Mouse (Mus musculus) MEL (cell line): ENCODE measurements around the gene Cntnap2. TPM values are rescaled to one million over a fixed set of nuclear protein-coding genes. Genes with fewer than 3 reads are reported as not detected.

Experiments
- DNase-seq: peaks from one replicate; pipeline ENCODE4 v3.0.0; 2011; ENCODE audit warnings: low read depth, low spot score
- H3K27ac ChIP-seq: 2 replicates; pipeline ENCODE4 v1.5.1; 2012; ENCODE audit warnings: low read depth, mild to moderate bottlenecking, control low read depth, low read length, moderate library complexity; ENCODE audit not compliant: control insufficient read depth
- H3K27me3 ChIP-seq, 2 experiments: fragments of 150-350 bp in 1 of 2; sonication (generic) in 1 of 2; 2 replicates each; pipeline ENCODE4 v1.6.1; 2012; ENCODE audit warnings: low read length in 2 of 2, mild to moderate bottlenecking in 2 of 2, improper control_type of control experiment in 1 of 2, moderate library complexity in 1 of 2; ENCODE audit not compliant: insufficient read depth in 2 of 2, control insufficient read depth in 1 of 2
- H3K36me3 ChIP-seq, 2 experiments: 2 replicates each; pipeline ENCODE4 v1.6.1; 2012 to 2014; ENCODE audit warnings: low read length in 2 of 2, improper control_type of control experiment in 1 of 2, inconsistent platforms in 1 of 2, mild to moderate bottlenecking in 1 of 2; ENCODE audit not compliant: insufficient read depth in 2 of 2, control insufficient read depth in 1 of 2
- H3K4me1 ChIP-seq, 2 experiments: fragments of 150-350 bp in 1 of 2; sonication (generic) in 1 of 2; 2 replicates each; pipeline ENCODE4 v1.6.1; 2012; ENCODE audit warnings: low read length in 2 of 2, improper control_type of control experiment in 1 of 2, mild to moderate bottlenecking in 1 of 2; ENCODE audit not compliant: insufficient read depth in 2 of 2, control insufficient read depth in 1 of 2
- H3K4me3 ChIP-seq, 2 experiments: fragments of 150-350 bp in 1 of 2; sonication (generic) in 1 of 2; 2 replicates each; pipeline ENCODE4 v1.5.1; 2012; ENCODE audit warnings: low read depth in 2 of 2, low read length in 2 of 2, mild to moderate bottlenecking in 2 of 2, moderate library complexity in 2 of 2, control low read depth in 1 of 2, improper control_type of control experiment in 1 of 2; ENCODE audit not compliant: control insufficient read depth in 1 of 2, insufficient read depth in 1 of 2
- H3K79me2 ChIP-seq: 2 replicates; pipeline ENCODE4 v1.6.1; 2012; ENCODE audit warnings: mild to moderate bottlenecking, low read length, moderate library complexity; ENCODE audit not compliant: control insufficient read depth, poor library complexity, insufficient read depth
- H3K9ac ChIP-seq: 2 replicates; pipeline ENCODE4 v1.6.1; 2012; ENCODE audit warnings: low read depth, mild to moderate bottlenecking, control low read depth, low read length, moderate library complexity; ENCODE audit not compliant: control insufficient read depth, poor library complexity, severe bottlenecking
- H3K9me3 ChIP-seq: fragments of 150-350 bp; sonication (generic); replicated peaks from 2 replicates; pipeline ENCODE4 v1.6.1; 2012; ENCODE audit warnings: mild to moderate bottlenecking, low read length, improper control_type of control experiment, moderate library complexity; ENCODE audit not compliant: insufficient read depth
- BHLHE40 ChIP-seq: IDR thresholded peaks from 2 replicates; pipeline ENCODE4 v1.6.1; 2012; ENCODE audit warnings: low read depth, mild to moderate bottlenecking, inconsistent platforms, low read length, improper control_type of control experiment, borderline replicate concordance
- CHD1 ChIP-seq: IDR thresholded peaks from 2 replicates; pipeline ENCODE4 v1.6.1; 2012; ENCODE audit warnings: low read depth, mild to moderate bottlenecking, inconsistent platforms, low read length, improper control_type of control experiment
- E2F4 ChIP-seq: IDR thresholded peaks from 2 replicates; pipeline ENCODE4 v1.6.1; 2011; ENCODE audit warnings: low read depth, low read length, improper control_type of control experiment, borderline replicate concordance
- ELF1 ChIP-seq: IDR thresholded peaks from 2 replicates; pipeline ENCODE4 v1.6.1; 2014; ENCODE audit warnings: low read depth, mild to moderate bottlenecking, inconsistent platforms, low read length, improper control_type of control experiment, moderate library complexity
- JUND ChIP-seq: IDR thresholded peaks from 2 replicates; pipeline ENCODE4 v1.6.1; 2011; ENCODE audit warnings: low read depth, mild to moderate bottlenecking, improper control_type of control experiment, low read length
- KAT2A ChIP-seq: conservative IDR thresholded peaks from 2 replicates; pipeline ENCODE4 v1.6.1; 2012; ENCODE audit warnings: low read depth, low read length, improper control_type of control experiment, inconsistent platforms
- MAX ChIP-seq: IDR thresholded peaks from 2 replicates; pipeline ENCODE4 v1.6.1; 2011; ENCODE audit warnings: low read length, improper control_type of control experiment
- MYB ChIP-seq: IDR thresholded peaks from 2 replicates; pipeline ENCODE4 v1.6.1; 2011; ENCODE audit warnings: mild to moderate bottlenecking, low read depth, low read length, improper control_type of control experiment
- MYC ChIP-seq: IDR thresholded peaks from 2 replicates; pipeline ENCODE4 v1.6.1; 2011; ENCODE audit warnings: low read depth, mild to moderate bottlenecking, low read length, improper control_type of control experiment, moderate library complexity
- NRF1 ChIP-seq: IDR thresholded peaks from 2 replicates; pipeline ENCODE4 v1.6.1; 2014; ENCODE audit warnings: low read depth, mild to moderate bottlenecking, inconsistent platforms, low read length, improper control_type of control experiment, moderate library complexity; ENCODE audit not compliant: poor library complexity, insufficient read depth, severe bottlenecking
- POLR2AphosphoS2 ChIP-seq: IDR thresholded peaks from 2 replicates; pipeline ENCODE4 v1.6.1; 2011; ENCODE audit warnings: low read length, improper control_type of control experiment
- POLR2AphosphoS5 ChIP-seq: IDR thresholded peaks from 2 replicates; pipeline ENCODE4 v1.6.1; 2012; ENCODE audit warnings: low read depth, borderline replicate concordance, mild to moderate bottlenecking, inconsistent platforms, low read length, moderate library complexity, mixed read lengths
- RAD21 ChIP-seq: IDR thresholded peaks from 2 replicates; pipeline ENCODE4 v1.6.1; 2011; ENCODE audit warnings: mild to moderate bottlenecking, low read depth, low read length, improper control_type of control experiment
- SIN3A ChIP-seq: IDR thresholded peaks from 2 replicates; pipeline ENCODE4 v1.6.1; 2012; ENCODE audit warnings: low read length, improper control_type of control experiment, inconsistent platforms
- TAL1 ChIP-seq: IDR thresholded peaks from 2 replicates; pipeline ENCODE4 v1.6.1; 2012; ENCODE audit warnings: mild to moderate bottlenecking, inconsistent platforms, low read length, moderate library complexity, mixed read lengths
- TBP ChIP-seq: IDR thresholded peaks from 2 replicates; pipeline ENCODE4 v1.8.0; 2011; ENCODE audit warnings: low read depth, low read length, improper control_type of control experiment
- TCF12 ChIP-seq: IDR thresholded peaks from 2 replicates; pipeline ENCODE4 v1.6.1; 2014; ENCODE audit warnings: low read depth, mild to moderate bottlenecking, inconsistent platforms, low read length, improper control_type of control experiment, moderate library complexity
- UBTF ChIP-seq: IDR thresholded peaks from 2 replicates; pipeline ENCODE4 v1.6.1; 2012; ENCODE audit warnings: low read depth, mild to moderate bottlenecking, inconsistent platforms, low read length, improper control_type of control experiment, moderate library complexity, borderline replicate concordance; ENCODE audit not compliant: insufficient read depth
- USF2 ChIP-seq, 2 experiments: IDR thresholded peaks; 2 replicates each; pipeline ENCODE4 v1.6.1; 2011 to 2012; ENCODE audit warnings: improper control_type of control experiment in 2 of 2, low read length in 2 of 2, borderline replicate concordance in 1 of 2, inconsistent platforms in 1 of 2, low read depth in 1 of 2, mild to moderate bottlenecking in 1 of 2; ENCODE audit not compliant: insufficient read depth in 1 of 2
- ZKSCAN1 ChIP-seq: IDR thresholded peaks from 2 replicates; pipeline ENCODE4 v1.6.1; 2012; ENCODE audit warnings: low read depth, mild to moderate bottlenecking, inconsistent platforms, low read length, improper control_type of control experiment, moderate library complexity
- ZMIZ1 ChIP-seq: IDR thresholded peaks from 2 replicates; pipeline ENCODE4 v1.6.1; 2012; ENCODE audit warnings: low read depth, mild to moderate bottlenecking, inconsistent platforms, low read length, improper control_type of control experiment, moderate library complexity
- polyA plus RNA-seq, 2 experiments: library from polyadenylated mRNA; stranded (reverse) in 1 of 2; unstranded in 1 of 2; fragments of >175 nt in 1 of 2; fragments of >200 nt in 1 of 2; gene quantifications; 2 replicates each; pipeline versions ENCODE4 v1.2.1 to v1.2.4; 2012; ENCODE audit warnings: low replicate concordance in 2 of 2, low read depth in 1 of 2; ENCODE audit not compliant: insufficient read length in 2 of 2, insufficient read depth in 1 of 2, missing spikeins in 1 of 2
- total RNA-seq: library from RNA; depleted of rRNA; stranded (reverse); fragments of 300-350 nt; gene quantifications from 2 replicates; pipeline ENCODE4 v1.2.3, GENCODE M21; 2012

Gene Cntnap2
- total and polyA plus RNA-seq, 3 experiments, result 0.01 TPM; not detected in 2

- no peaks in the 10 kb centered on the region for H3K27me3 ChIP-seq
- no peak for DNase-seq
- H3K27ac ChIP-seq, result no peak overlapping the region
- no peak overlapping the region for H3K9ac ChIP-seq
- no peak overlapping the region for H3K4me3 ChIP-seq
- TF ChIP-seq MAX, result no peak
- TF ChIP-seq NRF1, result no peak
- no peak for TF ChIP-seq TAL1
- TF ChIP-seq MYC, result no peak
- no peak for TF ChIP-seq KAT2A
- no peak for TF ChIP-seq TCF12
- TF ChIP-seq CHD1, result no peak
- no peak for TF ChIP-seq UBTF
- no peak for TF ChIP-seq E2F4
- TF ChIP-seq ZMIZ1, result no peak
- TF ChIP-seq POLR2AphosphoS2, result no peak
- TF ChIP-seq ELF1, result no peak
- H3K4me1 ChIP-seq, result no peaks in the 10 kb centered on the region
- no peaks in the 10 kb centered on the region for H3K79me2 ChIP-seq
- H3K9me3 ChIP-seq, result no peaks in the 10 kb centered on the region
- no peaks in the 10 kb centered on the region for H3K36me3 ChIP-seq
These were observed 1173.7 kb downstream of the Cntnap2 start for GRCm38 (mm10) chr6:46232889-46233288.

GRCm38 (mm10) chr6:46240349-46240748 lies 1181.2 kb downstream of the Cntnap2 start:
- TF ChIP-seq SIN3A, result no peak
- TF ChIP-seq TBP, result no peak
- no peak for TF ChIP-seq USF2 (IDR thresholded peaks at IDR 0.05; ENCODE audit: borderline replicate concordance in 1 of 2, insufficient read depth in 1 of 2, low read depth in 1 of 2, low read length in 2 of 2)
- no peak for TF ChIP-seq JUND
- no peak for TF ChIP-seq MYB
- no peak for TF ChIP-seq KAT2A
- TF ChIP-seq BHLHE40, result no peak
- no peak for TF ChIP-seq RAD21
- TF ChIP-seq ZKSCAN1, result no peak
- no peak for TF ChIP-seq MYC
- no peak for TF ChIP-seq POLR2AphosphoS2
- no peak for TF ChIP-seq TAL1
- TF ChIP-seq POLR2AphosphoS5, result no peak
- H3K4me3 ChIP-seq, result no peak overlapping the region
- no peak overlapping the region for H3K9ac ChIP-seq
- H3K9me3 ChIP-seq, result no peaks in the 10 kb centered on the region
- H3K36me3 ChIP-seq, result no peaks in the 10 kb centered on the region
- H3K79me2 ChIP-seq, result no peaks in the 10 kb centered on the region
- no peak overlapping the region for H3K27ac ChIP-seq
- H3K4me1 ChIP-seq, result no peaks in the 10 kb centered on the region
- DNase-seq, result peak; percentile 2
- H3K27me3 ChIP-seq, result no peaks in the 10 kb centered on the region
